Mouse (Mus musculus): Measurements from ENCODE around the gene Arhgap30.

- TF ChIP-seq POLR2A (IDR thresholded peaks at IDR 0.05; ENCODE audit: control insufficient read depth, extremely low read depth, insufficient read depth, low read length, poor library complexity) (no peak), CTCF (IDR thresholded peaks at IDR 0.05; ENCODE audit: borderline replicate concordance, control insufficient read depth, extremely low read depth, insufficient read depth, low read length, poor library complexity) (no peak)
Observed at GRCm38 (mm10) chr1:171382096-171382620, 6.6 kb upstream of the Arhgap30 start.
